Mouse (Mus musculus): ENCODE results near the gene Poc1b.

- TF ChIP-seq CTCF (IDR thresholded peaks at IDR 0.05; ENCODE audit: extremely low read depth, insufficient read depth, insufficient read length, insufficient replicate concordance) (no peak), POLR2A (IDR thresholded peaks at IDR 0.05; ENCODE audit: low read depth, low read length) (no peak)
Observed at GRCm38 (mm10) chr10:99176911-99177310, 70.1 kb downstream of the Poc1b start.
